Mouse (Mus musculus): ENCODE results near the gene Gm21883.

Gene Gm21883

GRCm38 (mm10) chrX:31574183-31574582, at the start of gene Gm21883:
Gene Gm21883 (minus strand): TSS chrX:31574283.
- in situ Hi-C loops (cut with MboI, MseI) = loop anchor here in 1 of 2 experiments (25.0 kb wide), 1 partner anchor 663 kb away; no protein-coding TSS in a partner anchor

GRCm38 (mm10) chrX:31618820-31619219, 44.7 kb upstream of the Gm21883 start, which contains the start of gene Spin2e:
Gene Spin2e (minus strand): TSS chrX:31618920.
- in situ Hi-C loops (cut with MboI, MseI) = loop anchor here (10.0 to 25.0 kb wide), 3 partner anchors 818 to 1443 kb away; no protein-coding TSS in a partner anchor

Data from T-helper 17 cell (primary cell).